Mouse (Mus musculus) G1E (cell line): ENCODE measurements around the gene Erf. TPM values are rescaled to one million over a fixed set of nuclear protein-coding genes. Genes with fewer than 3 reads are reported as not detected.

Source experiments
- ATAC-seq: 2 replicates; pipeline ENCODE4 v1.8.0; 2016; ENCODE audit warnings: mild to moderate bottlenecking; ENCODE audit not compliant: insufficient number of reproducible peaks, poor library complexity, low FRiP score, severe bottlenecking; ENCODE audit errors: extremely low read depth
- DNase-seq: peaks from one replicate; pipeline ENCODE4 v3.0.0; 2012; ENCODE audit warnings: low spot score
- H3K27me3 ChIP-seq: 2 replicates; pipeline ENCODE4 v1.6.1; 2012; ENCODE audit warnings: mild to moderate bottlenecking, low read length, inconsistent platforms; ENCODE audit not compliant: insufficient read depth
- H3K36me3 ChIP-seq: replicated peaks from 2 replicates; pipeline ENCODE3; 2012; ENCODE audit warnings: mild to moderate bottlenecking, inconsistent platforms
- H3K4me1 ChIP-seq: 2 replicates; pipeline ENCODE4 v1.6.1; 2012; ENCODE audit warnings: low read depth, low read length, inconsistent platforms, mixed read lengths; ENCODE audit not compliant: insufficient read depth
- H3K4me3 ChIP-seq: 2 replicates; pipeline ENCODE4 v1.5.1; 2012; ENCODE audit warnings: low read depth, mild to moderate bottlenecking, inconsistent platforms, low read length, moderate library complexity, mixed read lengths
- H3K9me3 ChIP-seq: replicated peaks from 2 replicates; pipeline ENCODE4 v1.6.1; 2012; ENCODE audit warnings: inconsistent platforms
- CTCF ChIP-seq: IDR thresholded peaks from 2 replicates; pipeline ENCODE4 v1.5.1; 2012; ENCODE audit warnings: low read depth, low read length, inconsistent platforms, mixed read lengths
- GATA1 ChIP-seq: IDR thresholded peaks from 2 replicates; pipeline ENCODE4 v1.6.1; 2012; ENCODE audit warnings: borderline replicate concordance, low read length, inconsistent platforms, mixed read lengths
- GATA2 ChIP-seq: IDR thresholded peaks from 2 replicates; pipeline ENCODE4 v1.6.1; 2012; ENCODE audit warnings: low read depth, low read length, inconsistent platforms, borderline replicate concordance
- POLR2AphosphoS5 ChIP-seq: IDR thresholded peaks from 2 replicates; pipeline ENCODE4 v1.6.1; 2012; ENCODE audit warnings: low read depth, low read length, inconsistent platforms; ENCODE audit not compliant: insufficient replicate concordance
- TAL1 ChIP-seq: conservative IDR thresholded peaks from 2 replicates; pipeline ENCODE4 v1.6.1; 2012; ENCODE audit warnings: low read depth, low read length, inconsistent platforms, mixed read lengths
- polyA plus RNA-seq: library from polyadenylated mRNA; stranded (reverse); fragments of >175 nt; gene quantifications from 2 replicates; pipeline ENCODE4 v1.2.3, GENCODE M21; 2012
- total RNA-seq, 2 experiments: library from RNA; stranded (forward) in 1 of 2; stranded (reverse) in 1 of 2; fragments of 200-1000 nt in 1 of 2; fragments of >200 nt in 1 of 2; fragmentation: Nextera tagmentation in 1 of 2; gene quantifications; 2 replicates each; pipeline ENCODE4 v1.2.3; 2014 to 2017

Erf gene
- total and polyA plus RNA-seq, 3 experiments: 6.9 to 97.7 (median 31.5) TPM

GRCm38 (mm10) chr7:25272445-25273258 lies 22.1 kb upstream of the Erf start:
- peaks cover 92% of the 10 kb centered on the region for H3K4me1 ChIP-seq
- no peaks in the 10 kb centered on the region for H3K27me3 ChIP-seq
- H3K36me3 ChIP-seq: peaks cover 75% of the 10 kb centered on the region
- no peak for ATAC-seq
- no peak for DNase-seq
- TF ChIP-seq CTCF: no peak
- H3K4me3 ChIP-seq: peak overlapping the region; percentile 65; the same call in 1 of the 2 replicates
- H3K9me3 ChIP-seq: no peaks in the 10 kb centered on the region

DNA sequence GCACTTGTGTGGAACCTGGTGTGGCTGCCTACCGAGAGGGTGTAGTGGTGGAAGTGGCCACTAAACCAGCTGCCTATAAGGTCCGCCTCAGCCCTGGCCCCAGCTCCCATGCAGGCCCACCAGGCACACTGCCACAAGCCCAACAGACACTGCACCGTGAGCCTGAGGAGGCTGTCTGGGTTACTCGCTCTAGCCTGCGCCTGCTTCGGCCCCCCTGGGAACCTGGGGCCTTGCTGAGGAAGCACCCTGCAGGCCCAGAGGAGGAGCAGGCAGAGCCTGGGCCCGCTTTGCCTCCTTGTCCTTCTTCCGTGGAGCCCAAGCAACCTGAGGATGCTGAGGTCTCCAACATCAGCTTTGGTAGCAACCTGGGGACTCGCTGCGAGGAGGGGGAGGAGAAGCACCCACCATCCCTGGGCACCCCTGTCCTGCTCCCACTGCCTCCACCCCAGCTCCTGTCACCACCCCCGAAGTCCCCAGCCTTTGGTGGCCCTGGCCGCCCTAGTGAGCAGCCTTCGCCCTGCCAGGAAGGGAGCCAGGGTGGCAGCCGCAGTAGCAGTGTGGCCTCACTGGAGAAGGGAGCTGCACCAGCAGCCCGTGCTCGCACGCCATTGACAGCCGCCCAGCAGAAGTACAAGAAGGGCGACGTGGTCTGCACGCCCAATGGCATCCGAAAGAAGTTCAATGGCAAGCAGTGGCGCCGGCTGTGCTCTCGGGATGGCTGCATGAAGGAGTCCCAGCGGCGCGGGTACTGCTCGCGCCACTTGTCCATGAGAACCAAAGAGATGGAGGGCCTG lies 21.3 kb upstream of the Erf start:
- Histone ChIP-seq H3K9me3 (no peaks in the 10 kb centered on the region), H3K4me1 (peaks cover 88% of the 10 kb centered on the region), H3K27me3 (no peaks in the 10 kb centered on the region), H3K36me3 (peaks cover 69% of the 10 kb centered on the region), H3K4me3 (peak overlapping the region; percentile 65)
- no peak for DNase-seq
- ATAC-seq: no peak
- TF ChIP-seq TAL1 (no peak), GATA2 (no peak), CTCF (no peak), POLR2AphosphoS5 (no peak), GATA1 (no peak)

DNA sequence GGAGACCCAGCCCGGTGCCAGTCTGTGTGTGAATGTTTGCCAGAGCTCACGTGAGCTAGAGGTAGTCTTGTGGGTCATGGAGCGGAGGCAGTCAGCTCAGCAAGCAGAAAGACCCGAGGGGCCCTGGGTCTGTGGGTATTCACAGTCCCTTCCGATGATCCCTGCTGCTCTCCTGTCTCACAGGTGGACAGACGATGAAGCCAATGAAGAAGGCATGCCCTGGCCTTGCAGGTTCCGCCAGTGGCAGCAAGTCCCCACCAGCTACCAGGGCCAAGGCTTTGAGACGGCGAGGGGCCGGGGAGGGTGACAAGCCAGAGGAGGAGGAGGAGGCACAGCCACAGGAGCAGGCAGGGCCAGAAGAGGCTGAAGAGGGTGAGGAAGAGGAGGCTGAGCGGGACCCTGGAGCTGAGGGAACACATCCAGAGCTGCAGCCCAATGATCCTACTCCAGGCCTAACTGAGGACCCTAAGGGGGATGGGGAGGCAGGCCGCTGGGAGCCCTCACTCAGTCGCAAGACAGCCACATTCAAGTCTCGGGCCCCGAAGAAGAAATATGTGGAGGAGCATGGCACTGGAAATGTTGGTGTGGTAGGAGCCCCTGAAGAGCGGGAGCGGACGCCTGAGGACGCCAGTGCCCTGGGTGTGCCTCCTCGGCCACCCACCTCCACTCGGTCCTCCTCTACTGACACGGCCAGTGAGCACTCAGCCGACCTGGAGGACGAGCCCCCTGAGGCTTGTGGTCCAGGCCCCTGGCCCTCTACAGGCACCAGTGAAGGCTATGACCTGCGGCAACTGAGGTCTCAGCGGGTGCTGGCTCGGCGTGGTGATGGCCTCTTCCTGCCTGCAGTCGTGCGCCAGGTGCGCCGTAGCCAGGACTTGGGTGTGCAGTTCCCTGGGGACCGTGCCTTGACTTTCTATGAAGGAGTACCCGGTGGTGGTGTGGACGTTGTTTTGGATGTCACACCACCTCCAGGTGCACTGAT lies 20.4 kb upstream of the Erf start:
- peak overlapping the region; percentile 31 for H3K4me3 ChIP-seq

DNA sequence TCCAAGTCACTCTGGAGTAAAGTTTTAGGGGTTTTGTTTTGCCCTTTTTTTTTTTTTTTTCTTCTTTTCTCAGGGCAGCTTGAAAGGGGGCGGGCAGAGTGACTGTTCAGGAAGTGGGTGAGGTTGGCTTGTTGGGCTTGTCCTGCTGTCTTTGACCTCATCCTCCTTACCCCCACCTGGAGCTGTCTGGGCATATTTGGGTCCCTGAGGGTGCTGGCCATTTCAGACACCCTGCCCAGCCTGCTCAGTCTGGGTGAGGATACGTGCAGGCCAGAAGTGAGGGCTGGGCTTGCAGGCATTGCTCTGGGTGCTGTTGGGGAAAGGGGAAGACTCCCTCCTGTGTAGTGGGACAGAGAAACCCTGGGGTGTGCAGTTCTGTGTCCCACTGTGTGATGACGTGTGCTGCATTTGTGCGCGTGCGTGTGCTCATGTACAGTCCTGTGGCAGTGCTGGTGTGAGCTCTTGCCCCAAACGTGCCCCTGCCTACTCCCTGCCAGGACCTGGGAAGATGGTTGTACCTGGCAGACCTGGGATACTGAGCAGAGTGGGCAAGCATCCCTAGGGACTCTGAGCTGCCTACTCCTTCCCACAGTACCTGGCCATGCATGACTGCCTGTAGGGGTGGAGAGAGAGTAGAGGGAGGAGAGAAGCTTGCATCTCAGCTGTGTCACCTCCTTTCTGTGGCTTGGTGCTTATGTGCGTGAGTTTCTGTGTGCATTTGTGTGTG lies 19.1 kb upstream of the Erf start:
- Histone ChIP-seq H3K27me3 (no peaks in the 10 kb centered on the region), H3K9me3 (no peaks in the 10 kb centered on the region), H3K4me3 (peak overlapping the region; percentile 85; the same call in 1 of the 2 replicates), H3K4me1 (peaks cover 77% of the 10 kb centered on the region), H3K36me3 (peaks cover 50% of the 10 kb centered on the region)
- ATAC-seq (no peak), DNase-seq (peak; percentile 14)
- no peak for TF ChIP-seq TAL1
- TF ChIP-seq CTCF: no peak
- TF ChIP-seq GATA2: no peak
- no peak for TF ChIP-seq GATA1
- no peak for TF ChIP-seq POLR2AphosphoS5

More for the DNA sequence above, 20.4 kb upstream of the Erf start:
- Histone ChIP-seq H3K9me3 (no peaks in the 10 kb centered on the region), H3K27me3 (no peaks in the 10 kb centered on the region), H3K36me3 (peaks cover 63% of the 10 kb centered on the region), H3K4me1 (peaks cover 87% of the 10 kb centered on the region)
- TF ChIP-seq GATA2 (no peak), POLR2AphosphoS5 (no peak), TAL1 (no peak), CTCF (no peak), GATA1 (no peak)
- ATAC-seq: no peak
- no peak for DNase-seq

DNA sequence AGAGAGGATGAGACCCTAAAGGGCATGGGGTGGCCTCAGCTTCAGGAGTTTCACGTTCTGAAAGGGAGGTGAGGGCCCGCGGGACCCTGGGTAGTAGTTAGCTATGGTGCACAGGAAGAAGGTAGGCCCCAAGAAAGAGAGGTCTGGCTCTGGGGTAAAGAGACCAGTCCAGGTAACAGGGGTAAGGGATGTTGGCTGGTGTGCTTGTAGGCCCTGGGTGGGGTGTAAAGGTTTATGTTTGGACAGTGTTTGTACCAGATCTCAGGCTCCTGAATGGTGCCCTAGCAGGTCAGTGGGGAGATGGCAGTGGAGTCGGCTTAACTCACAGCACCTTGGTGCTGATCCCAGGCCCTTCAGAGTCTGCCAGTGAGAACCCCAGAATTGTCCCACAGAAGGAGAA lies 18.5 kb upstream of the Erf start:
- peaks cover 74% of the 10 kb centered on the region for H3K4me1 ChIP-seq
- DNase-seq: peak; percentile 5
- ATAC-seq: no peak

More for the DNA sequence above, 18.5 kb upstream of the Erf start:
- H3K36me3 ChIP-seq: peaks cover 45% of the 10 kb centered on the region
- H3K27me3 ChIP-seq: no peaks in the 10 kb centered on the region
- no peak for TF ChIP-seq POLR2AphosphoS5
- no peak for TF ChIP-seq GATA1
- TF ChIP-seq TAL1: no peak
- no peak for TF ChIP-seq GATA2
- TF ChIP-seq CTCF: no peak
- peak overlapping the region; percentile 85 for H3K4me3 ChIP-seq
- H3K9me3 ChIP-seq: no peaks in the 10 kb centered on the region
